Mouse (Mus musculus) telencephalon, adult 2 months (tissue): ENCODE results near the gene Capn7.

ENCODE experiments used
- DNase-seq: peaks from one replicate; pipeline ENCODE4 v3.0.0-alpha.2; 2011; ENCODE audit warnings: low read depth, low spot score

Gene Capn7

DNA sequence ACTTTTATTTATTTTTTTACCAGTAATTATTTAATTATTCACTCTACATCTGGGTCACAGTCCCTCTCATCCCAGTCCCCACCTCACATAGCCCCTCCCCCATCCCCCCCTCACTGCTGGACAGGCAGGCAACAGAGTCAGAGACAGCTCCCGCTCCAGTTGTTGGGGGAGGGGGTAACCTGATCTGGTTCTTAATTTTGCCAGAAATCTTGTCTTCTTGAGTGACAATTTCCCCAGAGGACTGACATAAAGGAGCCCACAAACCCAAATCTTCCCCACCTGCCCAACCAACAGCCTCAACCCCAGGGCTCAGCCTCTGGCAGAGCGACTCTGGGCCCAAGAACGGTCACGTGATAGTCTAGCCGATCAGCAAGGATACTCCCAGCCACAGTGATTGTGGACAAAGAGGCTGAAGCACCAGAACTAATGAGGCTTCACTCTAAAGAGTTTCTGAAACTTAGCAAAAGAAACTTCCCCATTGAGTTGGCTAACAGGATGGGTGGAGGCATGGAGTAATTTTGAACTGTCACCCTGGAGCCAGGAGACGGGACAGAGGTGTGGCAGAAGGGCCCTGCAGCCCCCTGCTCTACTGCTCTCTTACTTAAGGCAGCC lies 77.1 kb downstream of the Capn7 start:
- no peak for DNase-seq

DNA sequence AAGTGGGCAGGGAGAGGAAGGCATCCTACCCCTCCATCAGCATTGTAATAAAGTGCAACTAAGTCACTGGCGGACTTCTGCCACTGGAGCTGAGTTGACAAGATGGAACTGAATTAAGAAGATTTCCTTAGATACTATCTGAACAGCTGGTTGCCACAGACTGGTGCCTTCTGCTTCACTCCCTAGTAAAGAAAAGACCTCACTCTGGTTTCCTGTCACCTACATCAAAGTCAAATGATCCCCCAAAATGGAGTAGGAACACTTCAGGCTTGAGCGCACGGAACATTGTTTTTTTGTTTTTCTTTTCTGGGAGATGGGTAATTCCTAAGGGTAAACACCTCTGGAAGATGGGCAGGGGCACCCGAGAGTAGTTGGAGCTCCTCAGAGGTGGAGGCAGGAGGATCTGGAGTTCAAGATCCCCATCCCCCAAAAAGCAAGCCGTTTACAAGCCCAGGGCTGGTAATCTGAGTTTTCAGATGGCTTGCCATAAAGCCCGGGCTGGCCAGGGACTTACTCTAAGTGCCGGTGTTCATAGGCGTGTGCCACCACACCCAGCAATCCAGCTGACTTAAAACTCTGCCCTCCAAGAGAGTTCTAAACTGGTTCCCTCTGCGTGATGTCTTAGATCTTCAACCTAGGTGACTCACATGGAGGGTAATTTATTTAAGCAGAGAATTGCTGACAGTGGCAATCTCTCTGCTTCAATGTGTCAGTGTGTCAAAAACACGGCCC lies 78.0 kb downstream of the Capn7 start:
- DNase-seq: no peak

DNA sequence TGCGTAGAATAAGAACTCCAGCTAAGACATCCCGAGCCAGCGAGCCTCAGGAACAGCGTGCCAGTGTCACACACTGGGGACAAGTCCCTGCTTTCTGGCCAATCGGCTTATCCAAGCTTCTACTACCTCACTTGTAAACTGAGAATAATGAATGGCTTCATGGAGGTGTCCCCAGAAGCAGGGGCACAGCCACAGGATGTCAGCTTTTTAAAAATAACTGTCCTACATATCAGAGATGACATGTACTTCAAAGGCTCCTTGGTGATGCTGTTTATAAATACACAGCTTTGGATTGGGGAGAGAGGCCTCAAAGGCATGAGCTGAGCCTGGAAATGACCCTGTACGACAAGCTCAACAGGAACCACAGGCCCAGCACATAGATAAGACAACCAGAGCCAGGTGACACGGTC lies 78.5 kb downstream of the Capn7 start:
- DNase-seq: no peak

GRCm38 (mm10) chr14:31416411-31416810 lies 80.0 kb downstream of the Capn7 start:
- DNase-seq: no peak

DNA sequence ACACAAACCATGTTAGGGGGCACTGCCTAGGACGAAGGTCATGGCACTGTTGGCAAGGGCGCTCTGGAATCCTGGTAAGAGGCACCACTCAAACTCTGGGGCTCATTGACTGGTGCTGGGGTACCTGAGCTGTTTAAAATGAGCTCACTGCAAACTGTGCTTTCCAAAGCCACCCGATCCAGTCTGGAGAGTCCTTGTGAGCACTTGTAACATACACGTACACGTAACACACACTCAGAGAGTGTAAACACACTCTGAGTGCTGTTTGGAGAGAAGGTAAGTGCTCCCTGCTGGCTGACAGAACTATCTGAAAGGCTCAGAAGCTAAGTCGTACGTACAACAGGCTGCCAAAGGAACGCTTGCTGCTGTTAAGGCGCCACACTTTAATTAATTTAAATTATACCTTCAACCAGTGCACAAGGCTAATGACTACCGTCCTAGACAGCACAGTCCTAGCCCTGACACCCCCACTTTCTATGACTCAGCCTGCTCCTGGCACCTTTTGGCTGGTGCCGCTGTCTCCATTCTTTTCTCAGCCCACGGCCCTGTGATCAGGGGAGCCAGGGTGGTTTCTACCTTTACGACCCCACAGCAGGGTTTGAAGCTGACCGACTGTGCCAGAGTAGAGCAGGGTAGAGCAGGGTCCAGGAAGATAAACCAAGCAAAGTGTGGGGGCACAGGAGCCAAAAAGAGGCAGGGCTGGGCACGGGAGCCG lies 80.6 kb downstream of the Capn7 start:
- no peak for DNase-seq

DNA sequence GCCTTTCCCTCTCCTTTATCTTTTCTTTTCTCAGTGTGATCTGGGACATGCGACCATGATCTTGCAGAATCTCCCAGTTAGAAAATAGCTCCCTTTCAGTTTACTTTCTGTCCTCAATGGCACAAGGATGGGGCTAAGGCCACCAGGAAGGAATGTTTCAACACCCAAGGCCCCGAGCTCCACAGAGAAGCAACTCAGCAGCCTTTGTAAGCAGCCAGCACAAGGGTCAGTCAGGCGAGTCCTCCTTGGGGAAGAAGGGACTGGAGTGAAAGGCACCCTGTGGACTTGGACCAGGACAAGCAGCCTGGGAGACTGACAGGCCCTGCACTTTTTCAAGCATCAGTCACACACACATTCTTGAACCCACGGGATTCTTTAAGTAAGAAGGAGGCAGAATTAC lies 82.8 kb downstream of the Capn7 start:
- DNase-seq: no peak

DNA sequence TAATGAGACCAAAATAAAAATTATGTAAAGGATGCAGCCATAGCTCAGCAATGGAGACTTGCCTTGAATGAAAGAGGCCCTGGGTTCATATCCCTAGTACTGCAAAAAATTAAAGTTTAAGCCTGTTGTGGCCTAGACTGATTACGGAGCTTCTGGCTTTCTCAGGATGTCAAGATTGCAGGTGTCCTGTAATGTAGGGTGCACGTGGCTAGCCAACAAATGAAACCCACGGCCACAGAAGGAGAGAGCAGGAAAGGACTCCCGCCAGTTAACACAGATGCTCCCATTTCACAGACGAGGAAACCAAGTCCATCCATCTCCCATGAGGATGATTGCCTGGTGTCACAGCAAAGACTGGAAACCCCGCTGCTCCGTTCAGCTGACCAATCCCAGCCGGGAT lies 83.7 kb downstream of the Capn7 start:
- DNase-seq: no peak

DNA sequence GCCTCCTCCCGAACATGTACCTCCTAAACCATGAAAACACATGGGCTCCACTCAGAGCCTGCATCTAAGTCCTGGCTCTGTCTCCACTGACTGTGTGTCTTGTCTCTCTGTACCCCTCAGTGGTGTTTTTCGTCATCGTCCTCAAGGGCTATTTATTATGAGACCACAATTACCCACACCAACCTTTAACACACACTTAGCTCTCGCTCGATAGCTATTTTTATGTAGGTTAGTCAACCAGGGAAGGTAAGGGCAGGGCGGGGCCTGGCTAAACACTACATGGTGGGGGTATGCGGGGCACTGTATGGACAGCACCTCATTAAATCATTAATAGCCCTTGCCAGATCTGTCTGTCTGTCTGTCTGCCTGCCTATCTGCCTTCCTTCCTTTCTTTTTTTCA lies 84.1 kb downstream of the Capn7 start:
- DNase-seq: no peak

DNA sequence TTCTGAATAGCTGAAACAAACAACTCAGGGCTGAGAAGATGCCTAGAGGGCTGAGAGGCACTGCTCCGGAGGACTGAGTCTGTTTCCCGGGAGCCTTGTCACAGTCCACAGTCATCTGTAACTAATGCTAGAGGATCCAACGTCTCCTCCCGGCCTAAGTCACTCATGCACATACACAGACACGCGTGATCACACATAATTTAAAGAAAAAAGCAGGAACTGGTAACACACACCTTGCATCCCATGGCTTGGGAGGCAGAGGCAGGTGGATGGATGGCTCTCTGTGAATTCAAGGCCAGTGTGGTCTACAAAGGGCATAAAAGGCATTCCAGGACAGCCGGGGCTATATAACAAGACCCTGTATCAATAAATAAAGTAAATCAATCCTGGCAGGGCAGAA lies 84.5 kb downstream of the Capn7 start:
- no peak for DNase-seq
